Mouse (Mus musculus) forebrain, embryonic 14.5 days (tissue): ENCODE measurements around the gene Ppp2r1a. TPM values are rescaled to one million over a fixed set of nuclear protein-coding genes. Genes with fewer than 3 reads are reported as not detected.

Experiments used
- ATAC-seq: fragments of 200-750 bp; cut with Nextera tagmentation; 2 replicates; pipeline ENCODE4 v1.8.0; 2017; ENCODE audit warnings: mild to moderate bottlenecking, moderate library complexity
- DNase-seq: peaks from one replicate; pipeline ENCODE4 v3.0.0-alpha.2; 2015; ENCODE audit warnings: low spot score
- H3K27ac ChIP-seq: fragments of 300-500 bp; sonication (generic); 2 replicates; pipeline ENCODE4 v1.5.1; 2014; ENCODE audit warnings: low read depth, mild to moderate bottlenecking, control low read depth, low read length, moderate library complexity
- H3K27me3 ChIP-seq: fragments of 300-500 bp; sonication (generic); replicated peaks from 2 replicates; pipeline ENCODE4 v1.6.1; 2014; ENCODE audit warnings: low read length, control low read depth, mixed read lengths; ENCODE audit not compliant: control insufficient read depth, insufficient read depth
- H3K36me3 ChIP-seq: fragments of 300-500 bp; sonication (generic); 2 replicates; pipeline ENCODE4 v1.6.1; 2014; ENCODE audit warnings: low read length, control low read depth; ENCODE audit not compliant: control insufficient read depth, insufficient read depth
- H3K4me1 ChIP-seq: fragments of 300-500 bp; sonication (generic); 2 replicates; pipeline ENCODE4 v1.6.1; 2014; ENCODE audit warnings: antibody characterized with exemption, low read length, control low read depth; ENCODE audit not compliant: control insufficient read depth, insufficient read depth
- H3K4me2 ChIP-seq: fragments of 300-500 bp; sonication (generic); 2 replicates; pipeline ENCODE4 v1.6.1; 2014; ENCODE audit warnings: mild to moderate bottlenecking, control low read depth, low read length
- H3K4me3 ChIP-seq: fragments of 300-500 bp; sonication (generic); 2 replicates; pipeline ENCODE4 v1.5.1; 2014; ENCODE audit warnings: low read depth, low read length, control low read depth
- H3K9ac ChIP-seq: fragments of 300-500 bp; sonication (generic); 2 replicates; pipeline ENCODE4 v1.6.1; 2014; ENCODE audit warnings: mild to moderate bottlenecking, low read length, control low read depth, moderate library complexity
- H3K9me3 ChIP-seq: fragments of 300-500 bp; sonication (generic); replicated peaks from 2 replicates; pipeline ENCODE4 v1.6.1; 2016; ENCODE audit warnings: low read length, control low read depth, mixed read lengths; ENCODE audit not compliant: control insufficient read depth
- WGBS: fragments of 180-500 bp; shearing (Covaris S2); extraction: QIAGEN DNeasy Blood & Tissue Kit; methylation state at CpG from one replicate; pipeline ENCODE4 v1.1.7; 2014; 5-methylcytosine and 5-hydroxymethylcytosine counted together
- polyA plus RNA-seq: library from polyadenylated mRNA; unstranded; fragments of >200 nt; fragmentation: Nextera tagmentation; extraction: Ambion mirVana; gene quantifications from 2 replicates; pipeline ENCODE4 v1.2.1, GENCODE M21; 2014

Gene Ppp2r1a
- polyA plus RNA-seq, result 695 and 703 TPM in 2 replicates

- ATAC-seq (peak; percentile 98), DNase-seq (peak; percentile 100)
- Histone ChIP-seq H3K27me3 (no peaks in the 10 kb centered on the region), H3K9me3 (no peaks in the 10 kb centered on the region), H3K4me3 (peak within 1 kb of the TSS; percentile 61), H3K27ac (peak within 1 kb of the TSS; percentile 97), H3K4me1 (peaks cover 23% of the 10 kb centered on the region), H3K36me3 (no peaks in the 10 kb centered on the region), H3K4me2 (peak within 1 kb of the TSS; percentile 67), H3K9ac (peak within 1 kb of the TSS; percentile 87)
- WGBS, result under 1% methylated on average over 69 of the region's 69 CpGs
Observed at GRCm38 (mm10) chr17:20944985-20945891, at the start of gene Ppp2r1a. Gene Ppp2r1a (plus strand): TSS chr17:20945311.

GRCm38 (mm10) chr17:20904991-20905390 lies 40.1 kb upstream of the Ppp2r1a start, which contains the start of gene Vmn1r231:
Gene Vmn1r231 (minus strand): TSS chr17:20905091.
- WGBS, result 65% methylated on average over 2 of the region's 2 CpGs
- H3K36me3 ChIP-seq, result no peaks in the 10 kb centered on the region

GRCm38 (mm10) chr17:20919614-20920013 lies 25.5 kb upstream of the Ppp2r1a start, which contains the start of gene Vmn1r232:
Gene Vmn1r232 (minus strand): TSS chr17:20919714.
- 56% methylated on average over 1 of the region's 1 CpGs for WGBS
- Histone ChIP-seq H3K36me3 (no peaks in the 10 kb centered on the region), H3K4me3 (no peak within 1 kb of the TSS), H3K27ac (no peak within 1 kb of the TSS), H3K9ac (no peak within 1 kb of the TSS), H3K9me3 (no peaks in the 10 kb centered on the region; the same call in 1 of the 2 replicates), H3K27me3 (no peaks in the 10 kb centered on the region), H3K4me2 (no peak within 1 kb of the TSS), H3K4me1 (no peaks in the 10 kb centered on the region)
- ATAC-seq (no peak), DNase-seq (no peak)

More at GRCm38 (mm10) chr17:20904991-20905390, 40.1 kb upstream of the Ppp2r1a start, which contains the start of gene Vmn1r231:
- ATAC-seq, result no peak
- Histone ChIP-seq H3K27me3 (no peaks in the 10 kb centered on the region), H3K4me2 (no peak within 1 kb of the TSS), H3K9me3 (no peaks in the 10 kb centered on the region), H3K27ac (no peak within 1 kb of the TSS), H3K4me3 (no peak within 1 kb of the TSS), H3K9ac (no peak within 1 kb of the TSS), H3K4me1 (no peaks in the 10 kb centered on the region)
- no peak for DNase-seq

- WGBS, result 40% methylated on average over 3 of the region's 3 CpGs
- Histone ChIP-seq H3K9me3 (no peaks in the 10 kb centered on the region), H3K4me3 (peak overlapping the region; percentile 61), H3K9ac (peak overlapping the region; percentile 70), H3K27me3 (no peaks in the 10 kb centered on the region), H3K4me1 (peaks cover 22% of the 10 kb centered on the region), H3K27ac (peak overlapping the region; percentile 91), H3K36me3 (no peaks in the 10 kb centered on the region), H3K4me2 (peak overlapping the region; percentile 67)
- ATAC-seq (no peak), DNase-seq (no peak)
Observed at GRCm38 (mm10) chr17:20944226-20944625, 885 bp upstream of the Ppp2r1a start.

GRCm38 (mm10) chr17:20946026-20946565 lies 985 bp downstream of the Ppp2r1a start:
- H3K36me3 ChIP-seq, result peaks cover 1% of the 10 kb centered on the region
- peaks cover 23% of the 10 kb centered on the region for H3K4me1 ChIP-seq
- ATAC-seq, result no peak
- H3K27me3 ChIP-seq, result no peaks in the 10 kb centered on the region
- under 1% methylated on average over 13 of the region's 13 CpGs for WGBS
- no peaks in the 10 kb centered on the region for H3K9me3 ChIP-seq
- H3K27ac ChIP-seq, result peak overlapping the region; percentile 97
- peak overlapping the region; percentile 61 for H3K4me3 ChIP-seq
- DNase-seq, result peak; percentile 9
- peak overlapping the region; percentile 65 for H3K4me2 ChIP-seq
- peak overlapping the region; percentile 87 for H3K9ac ChIP-seq

- peaks cover 5% of the 10 kb centered on the region for H3K36me3 ChIP-seq
- no peak for DNase-seq
Observed at GRCm38 (mm10) chr17:20946636-20947035, 1.5 kb downstream of the Ppp2r1a start.

GRCm38 (mm10) chr17:20960386-20960785 lies 15.3 kb downstream of the Ppp2r1a start:
- H3K27me3 ChIP-seq, result no peaks in the 10 kb centered on the region
- H3K4me3 ChIP-seq, result no peak overlapping the region
- no peak overlapping the region for H3K27ac ChIP-seq
- no peak for ATAC-seq
- H3K4me2 ChIP-seq, result no peak overlapping the region
- no peak for DNase-seq
- H3K9ac ChIP-seq, result no peak overlapping the region
- no peaks in the 10 kb centered on the region for H3K4me1 ChIP-seq
- H3K36me3 ChIP-seq, result peaks cover 100% of the 10 kb centered on the region
- no peaks in the 10 kb centered on the region for H3K9me3 ChIP-seq
- 94% methylated on average over 5 of the region's 5 CpGs for WGBS

More at GRCm38 (mm10) chr17:20946636-20947035, 1.5 kb downstream of the Ppp2r1a start:
- Histone ChIP-seq H3K9me3 (no peaks in the 10 kb centered on the region), H3K4me1 (peaks cover 23% of the 10 kb centered on the region), H3K4me2 (peak overlapping the region; percentile 65), H3K4me3 (peak overlapping the region; percentile 61), H3K27ac (no peak overlapping the region), H3K27me3 (no peaks in the 10 kb centered on the region), H3K9ac (peak overlapping the region; percentile 87)
- ATAC-seq, result no peak

- Histone ChIP-seq H3K36me3 (peaks cover 93% of the 10 kb centered on the region), H3K9me3 (no peaks in the 10 kb centered on the region), H3K27me3 (no peaks in the 10 kb centered on the region), H3K4me2 (no peak overlapping the region), H3K4me3 (no peak overlapping the region), H3K27ac (no peak overlapping the region), H3K9ac (no peak overlapping the region), H3K4me1 (no peaks in the 10 kb centered on the region)
- DNase-seq (no peak), ATAC-seq (peak; percentile 35; the same call in 1 of the 2 replicates)
- 89% methylated on average over 4 of the region's 4 CpGs for WGBS
Observed at GRCm38 (mm10) chr17:20965421-20965820, 20.3 kb downstream of the Ppp2r1a start.
